Mouse (Mus musculus): ENCODE data around the gene Zfp39.

DNA sequence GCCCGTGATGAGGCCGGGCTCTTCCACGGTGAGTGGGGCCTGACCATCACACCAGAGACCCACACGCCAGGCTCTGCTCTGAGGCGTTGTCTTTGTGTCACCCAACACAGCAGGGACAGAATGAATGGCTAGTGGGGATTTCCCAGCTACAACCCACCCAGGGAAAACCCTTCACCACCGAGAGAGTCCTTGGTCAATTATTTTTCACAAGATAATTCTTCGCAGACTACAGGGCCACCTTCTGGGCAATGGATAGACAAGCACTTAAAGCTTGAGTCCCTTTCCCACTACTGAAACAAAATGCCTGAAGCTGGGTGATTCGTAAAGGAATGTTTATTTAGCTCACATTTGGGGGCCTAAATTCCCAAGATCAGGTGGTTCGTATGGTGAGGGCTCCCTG lies 18.4 kb upstream of the Zfp39 start:
- TF ChIP-seq POLR2A (IDR thresholded peaks at IDR 0.05; ENCODE audit: borderline replicate concordance, insufficient read depth, low read length) (no peak), CTCF (IDR thresholded peaks at IDR 0.05; ENCODE audit: borderline replicate concordance, insufficient read depth, low read depth, low read length) (no peak)
